Mouse (Mus musculus): ENCODE measurements around the gene Osbpl10.

DNA sequence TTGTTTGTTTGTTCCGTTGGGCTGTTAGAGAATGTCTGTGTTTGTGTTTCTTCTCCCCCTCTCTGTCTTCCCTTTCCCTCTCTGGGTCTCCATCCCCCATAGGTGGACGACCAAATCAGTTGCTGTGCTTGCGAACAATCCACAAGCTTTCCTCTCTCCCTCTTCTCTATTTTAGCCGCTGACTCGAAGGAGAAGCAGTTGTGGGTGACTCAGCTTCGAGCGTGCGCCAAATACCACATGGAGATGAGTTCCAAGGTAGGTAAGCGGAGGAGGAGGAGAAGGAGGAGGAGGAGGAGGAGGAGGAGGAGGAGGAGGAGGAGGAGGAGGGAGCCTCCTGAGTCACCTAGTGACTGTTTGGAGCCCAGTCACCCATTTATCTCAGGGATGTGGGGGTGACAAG, 88.7 kb downstream of the Osbpl10 start:
- TF ChIP-seq EP300 (IDR thresholded peaks at IDR 0.05; ENCODE audit: low read depth) = no peak
- no peak for TF ChIP-seq CTCF (IDR thresholded peaks at IDR 0.05; ENCODE audit: low read depth)

Data from liver, postnatal 0 days (tissue).